Comparison of ENCODE assay signal across 8 mouse cellular contexts in the genomic region with DNA sequence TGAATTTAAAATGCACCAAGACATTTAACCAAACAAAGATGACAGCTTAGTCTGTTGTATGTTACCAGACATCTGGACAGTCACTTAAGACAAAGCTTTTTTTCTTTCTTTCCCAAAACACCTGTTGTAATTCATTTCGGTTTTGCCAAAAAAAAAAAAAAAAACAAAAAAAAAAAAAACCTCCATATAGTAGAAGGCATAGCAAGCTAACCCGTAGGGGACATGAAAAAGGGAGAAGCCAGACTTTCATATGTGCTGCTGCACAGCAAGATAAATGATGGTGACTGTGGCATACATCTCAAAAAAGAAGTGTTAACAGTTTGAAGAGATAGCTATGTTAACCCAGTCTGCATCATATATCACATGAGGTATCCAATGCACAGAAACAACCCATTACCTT. TPM values are rescaled to one million over a fixed set of nuclear protein-coding genes. Genes with fewer than 3 reads are reported as not detected.
DNase-seq lines count a peak whose midpoint lies in the region; ATAC-seq and TF ChIP-seq lines count a peak whose summit lies in the region.

No protein-coding gene starts in this region.

- peak overlapping the region; percentile 19 for H3K4me3 ChIP-seq in C2C12 (ENCODE audit: insufficient read depth, poor library complexity, severe bottlenecking)
- peak overlapping the region; percentile 48; the same call in 1 of the 2 replicates for H3K4me3 ChIP-seq in forebrain, embryonic 15.5 days
- H3K4me3 ChIP-seq in liver, embryonic 15.5 days (replicated peaks) = peak overlapping the region; percentile 63
- no peak overlapping the region; the same call in 1 of the 2 replicates for H3K4me3 ChIP-seq in thymus, adult 2 months (ENCODE audit: control insufficient read depth, insufficient read depth, low read length)

- H3K27me3 ChIP-seq in C2C12 (ENCODE audit: control insufficient read depth, insufficient read depth, insufficient read length) = no peaks in the 10 kb centered on the region
- H3K27me3 ChIP-seq in forebrain, embryonic 15.5 days = 0 out of 2 replicates have a peak, but pooled peaks cover 3% of the 10 kb centered on the region
- no peaks in the 10 kb centered on the region for H3K27me3 ChIP-seq in liver, embryonic 15.5 days
- H3K27me3 ChIP-seq in thymus, adult 2 months (ENCODE audit: control insufficient read depth, insufficient read depth, low read length) = no peaks in the 10 kb centered on the region

- H3K36me3 ChIP-seq in C2C12 (ENCODE audit: control insufficient read depth, insufficient read depth) = no peaks in the 10 kb centered on the region
- no peaks in the 10 kb centered on the region for H3K36me3 ChIP-seq in forebrain, embryonic 15.5 days
- H3K36me3 ChIP-seq in liver, embryonic 15.5 days (replicated peaks) = no peaks in the 10 kb centered on the region
- no peaks in the 10 kb centered on the region for H3K36me3 ChIP-seq in thymus, adult 2 months (ENCODE audit: control insufficient read depth, insufficient read depth, low read length)

- TF ChIP-seq CTCF in C2C12 (IDR thresholded peaks at IDR 0.05; ENCODE audit: control insufficient read depth, insufficient read depth, insufficient read length) = no peak
- no peak for TF ChIP-seq CTCF in thymus, adult 2 months (IDR thresholded peaks at IDR 0.05; ENCODE audit: borderline replicate concordance, control insufficient read depth, extremely low read depth, insufficient read depth, low read length, poor library complexity)

- WGBS in forebrain, embryonic 15.5 days = 70% methylated on average over 2 of the region's 2 CpGs
- WGBS in liver, embryonic 15.5 days (ENCODE audit: insufficient replicate concordance) = 26% methylated on average over 2 of the region's 2 CpGs
- WGBS in thymus, adult 2 months = 1% methylated on average over 2 of the region's 2 CpGs

- H3K79me2 ChIP-seq in C2C12 (ENCODE audit: control insufficient read depth, insufficient read depth) = no peaks in the 10 kb centered on the region

- no peak for TF ChIP-seq POLR2A in thymus, adult 2 months (IDR thresholded peaks at IDR 0.05; ENCODE audit: control insufficient read depth, extremely low read depth, insufficient read depth, low read length, poor library complexity)

- H3K27ac ChIP-seq in forebrain, embryonic 15.5 days (replicated peaks) = no peak overlapping the region
- H3K27ac ChIP-seq in liver, embryonic 15.5 days (replicated peaks) = no peak overlapping the region
- H3K27ac ChIP-seq in thymus, adult 2 months (ENCODE audit: control insufficient read depth, insufficient read depth, low read length) = no peak overlapping the region

- no peak for DNase-seq in frontal cortex, postnatal 36 days (ENCODE audit: low spot score in 2 of 2)
- no peak for DNase-seq in adrenal gland, postnatal 10 days
- no peak for DNase-seq in thymus, adult 2 months
- no peak for DNase-seq in adrenal gland, postnatal 4 days (ENCODE audit: low spot score in 2 of 2)

- H3K4me2 ChIP-seq in forebrain, embryonic 15.5 days (replicated peaks) = peak overlapping the region; percentile 96
- peak overlapping the region; percentile 79 for H3K4me2 ChIP-seq in liver, embryonic 15.5 days

- no peak overlapping the region for H3ac ChIP-seq in C2C12 (ENCODE audit: control insufficient read depth, insufficient read length, low read depth)

- H3K9me3 ChIP-seq in forebrain, embryonic 15.5 days = no peaks in the 10 kb centered on the region
- H3K9me3 ChIP-seq in liver, embryonic 15.5 days (replicated peaks) = no peaks in the 10 kb centered on the region

- peaks cover 11% of the 10 kb centered on the region for H3K4me1 ChIP-seq in forebrain, embryonic 15.5 days
- H3K4me1 ChIP-seq in liver, embryonic 15.5 days (replicated peaks) = peaks cover 13% of the 10 kb centered on the region
- peaks cover 11% of the 10 kb centered on the region; the same call in 1 of the 2 replicates for H3K4me1 ChIP-seq in thymus, adult 2 months (replicated peaks; ENCODE audit: control insufficient read depth, insufficient read depth, low read length)

- no peak overlapping the region for H3K9ac ChIP-seq in forebrain, embryonic 15.5 days (replicated peaks)
- H3K9ac ChIP-seq in liver, embryonic 15.5 days = peak overlapping the region; percentile 53; the same call in 1 of the 2 replicates

- peak; percentile 49 for ATAC-seq in frontal cortex, adult (ENCODE audit: low TSS enrichment)
- ATAC-seq in forebrain, embryonic 15.5 days (replicated peaks) = 0 out of 2 replicates have a peak, but pooled peaks have one; percentile 12
- no peak for ATAC-seq in liver, embryonic 15.5 days (ENCODE audit: insufficient read depth)

- H3K79me3 ChIP-seq in C2C12 (ENCODE audit: low read depth) = no peaks in the 10 kb centered on the region

TF ChIP-seq in C2C12, 6 proteins besides CTCF, POLR2A, EP300 and RAD21:
- TF ChIP-seq FOSL1 (IDR thresholded peaks at IDR 0.05; ENCODE audit: insufficient read depth, low read length, poor library complexity, severe bottlenecking) (no peak), MYOD1 (IDR thresholded peaks at IDR 0.05; ENCODE audit: control insufficient read depth, insufficient read length, low read depth) (no peak), CEBPB (IDR thresholded peaks at IDR 0.05; ENCODE audit: low read depth) (no peak)
TF ChIP-seq in C2C12: peak in this region for 0.

RNA-seq across cellular contexts. Expression of a gene that starts 0.5 kb away (rescaled TPM):
- polyA plus RNA-seq in C2C12 (2012; fragmentation: generic; extraction: Trizol) = not detected
- polyA plus RNA-seq in forebrain, embryonic 15.5 days (2015; fragmentation: Nextera tagmentation; extraction: Ambion mirVana) = 1.8 and 1.9 TPM in 2 replicates
- 3.4 and 3.7 TPM in 2 replicates for polyA plus RNA-seq in liver, embryonic 15.5 days (2015; fragmentation: Nextera tagmentation; extraction: Ambion mirVana)
- 10 to 100 TPM in 1 of 2 experiments, 1 to 10 TPM in 1; 9.8 to 13.5 TPM for total RNA-seq in adrenal gland, postnatal 10 days (2021)
- 5.1 and 6.6 TPM in 2 replicates for polyA plus RNA-seq in thymus, adult 2 months (2012; rRNA removed)
- 10 to 100 TPM; 11.0 to 13.1 TPM for total RNA-seq in adrenal gland, postnatal 4 days (2021)

RNA-seq across cellular contexts. Expression of a gene that starts 30.2 kb away (rescaled TPM):
- 0.11 TPM for polyA plus RNA-seq in C2C12 (2012; fragmentation: generic; extraction: Trizol)
- polyA plus RNA-seq in forebrain, embryonic 15.5 days (2015; fragmentation: Nextera tagmentation; extraction: Ambion mirVana) = 0.82 and 0.93 TPM in 2 replicates
- 1.5 and 1.6 TPM in 2 replicates for polyA plus RNA-seq in liver, embryonic 15.5 days (2015; fragmentation: Nextera tagmentation; extraction: Ambion mirVana)
- total RNA-seq in adrenal gland, postnatal 10 days (2021) = 10 to 100 TPM; 11.8 to 15.4 TPM
- polyA plus RNA-seq in thymus, adult 2 months (2012; rRNA removed) = 16.9 and 28.7 TPM in 2 replicates
- total RNA-seq in adrenal gland, postnatal 4 days (2021) = 1 to 10 TPM; 6.7 to 7.8 TPM

RNA-seq across cellular contexts. Expression of a gene that starts 35.8 kb away (rescaled TPM):
- not detected for polyA plus RNA-seq in C2C12 (2012; fragmentation: generic; extraction: Trizol)
- 0.06 and 0.08 TPM in 2 replicates for polyA plus RNA-seq in forebrain, embryonic 15.5 days (2015; fragmentation: Nextera tagmentation; extraction: Ambion mirVana)
- 0.07 and 0.13 TPM in 2 replicates for polyA plus RNA-seq in liver, embryonic 15.5 days (2015; fragmentation: Nextera tagmentation; extraction: Ambion mirVana)
- total RNA-seq in adrenal gland, postnatal 10 days (2021) = 1 to 10 TPM; 3.4 to 5.1 TPM
- 3.7 and 4.2 TPM in 2 replicates for polyA plus RNA-seq in thymus, adult 2 months (2012; rRNA removed)
- total RNA-seq in adrenal gland, postnatal 4 days (2021) = 1 to 10 TPM; 1.9 to 2.5 TPM
